In genomic region chr2:109678090-109678409, GRCm38 (mm10) we compare ENCODE assay signal across 8 mouse cellular contexts. TPM values are rescaled to one million over a fixed set of nuclear protein-coding genes. Genes with fewer than 3 reads are reported as not detected.
DNase-seq lines count a peak whose midpoint lies in the region; ATAC-seq and TF ChIP-seq lines count a peak whose summit lies in the region.

No protein-coding gene starts in this region.

- H3K9me3 ChIP-seq in ES-Bruce4 (replicated peaks; ENCODE audit: control insufficient read depth, insufficient read depth, low read length, poor library complexity, severe bottlenecking) = no peaks in the 10 kb centered on the region
- no peaks in the 10 kb centered on the region for H3K9me3 ChIP-seq in embryonic facial prominence, embryonic 10.5 days
- H3K9me3 ChIP-seq in hindbrain, embryonic 11.5 days (ENCODE audit: control insufficient read depth, low read length) = no peaks in the 10 kb centered on the region

- TF ChIP-seq EP300 in ES-Bruce4 (IDR thresholded peaks at IDR 0.05; ENCODE audit: insufficient read depth, low read depth, low read length) = peak; percentile 90; the same call in 1 of the 2 replicates

- TF ChIP-seq POLR2A in ES-Bruce4 (IDR thresholded peaks at IDR 0.05; ENCODE audit: insufficient read depth, low read length) (peak; percentile 26), myocyte (IDR thresholded peaks at IDR 0.05; ENCODE audit: insufficient read length, low read depth) (no peak)

- no peaks in the 10 kb centered on the region for H3K79me2 ChIP-seq in myocyte (ENCODE audit: control insufficient read depth, insufficient read depth)

- peak; percentile 95 for ATAC-seq in hindbrain, embryonic 11.5 days (ENCODE audit: low FRiP score)
- no peak for ATAC-seq in activated CD4-positive, CD25-positive, alpha-beta regulatory T cell, adult 4 months

- H3K4me2 ChIP-seq in hindbrain, embryonic 11.5 days (replicated peaks; ENCODE audit: low read depth, low read length) = peak overlapping the region; percentile 91
- peak overlapping the region; percentile 93 for H3K4me2 ChIP-seq in myocyte (ENCODE audit: low read depth)

- peak overlapping the region; percentile 95 for H3K27ac ChIP-seq in ES-Bruce4 (ENCODE audit: insufficient read depth, low read length)
- H3K27ac ChIP-seq in embryonic facial prominence, embryonic 10.5 days (replicated peaks) = peak overlapping the region; percentile 88
- peak overlapping the region; percentile 85 for H3K27ac ChIP-seq in hindbrain, embryonic 11.5 days (ENCODE audit: low read depth, low read length)

- DNase-seq in ZHBTc4 (ENCODE audit: low read depth, low spot score) = peak; percentile 96
- peak; percentile 89 for DNase-seq in embryonic facial prominence, embryonic 10.5 days (ENCODE audit: low spot score)
- peak; percentile 86 for DNase-seq in hindbrain, embryonic 11.5 days (ENCODE audit: low spot score)
- DNase-seq in left cerebral cortex, postnatal 36 days (ENCODE audit: low spot score in 2 of 2) = peak; percentile 85 to 86
- no peak for DNase-seq in ovary, postnatal 36 days (ENCODE audit: low spot score)

- peak overlapping the region; percentile 83 for H3K4me3 ChIP-seq in ES-Bruce4 (ENCODE audit: low read depth, low read length)
- H3K4me3 ChIP-seq in embryonic facial prominence, embryonic 10.5 days = peak overlapping the region; percentile 69
- peak overlapping the region; percentile 62 for H3K4me3 ChIP-seq in hindbrain, embryonic 11.5 days (ENCODE audit: low read depth, low read length)
- peak overlapping the region; percentile 40 for H3K4me3 ChIP-seq in myocyte

- H3K27me3 ChIP-seq in ES-Bruce4 (ENCODE audit: control insufficient read depth, insufficient read depth, low read length, poor library complexity, severe bottlenecking) = peaks cover 9% of the 10 kb centered on the region
- H3K27me3 ChIP-seq in embryonic facial prominence, embryonic 10.5 days (replicated peaks; ENCODE audit: low read depth, poor library complexity, severe bottlenecking) = peaks cover 64% of the 10 kb centered on the region
- H3K27me3 ChIP-seq in hindbrain, embryonic 11.5 days (ENCODE audit: control insufficient read depth, insufficient read depth, low read length) = peaks cover 37% of the 10 kb centered on the region
- H3K27me3 ChIP-seq in myocyte (ENCODE audit: control insufficient read depth, insufficient read depth, insufficient read length) = no peaks in the 10 kb centered on the region

- no peaks in the 10 kb centered on the region for H3K4me1 ChIP-seq in ES-Bruce4 (ENCODE audit: control insufficient read depth, insufficient read depth, low read length)
- peaks cover 39% of the 10 kb centered on the region for H3K4me1 ChIP-seq in embryonic facial prominence, embryonic 10.5 days
- no peaks in the 10 kb centered on the region; the same call in 1 of the 2 replicates for H3K4me1 ChIP-seq in hindbrain, embryonic 11.5 days (replicated peaks; ENCODE audit: control insufficient read depth, insufficient read depth, low read length)

- intact Hi-C loops in left cerebral cortex, postnatal 36 days (cut with DNase I) = loop anchor here (2.0 to 10.0 kb wide), 4 partner anchors 15 to 1711 kb away; partner anchors contain the start of genes Kif18a and Mettl15

- H3K36me3 ChIP-seq in ES-Bruce4 (ENCODE audit: control insufficient read depth, insufficient read depth, low read length, poor library complexity, severe bottlenecking) (no peaks in the 10 kb centered on the region), myocyte (ENCODE audit: control insufficient read depth, insufficient read depth) (no peaks in the 10 kb centered on the region)
- H3K36me3 ChIP-seq in embryonic facial prominence, embryonic 10.5 days (replicated peaks) = no peaks in the 10 kb centered on the region
- no peaks in the 10 kb centered on the region for H3K36me3 ChIP-seq in hindbrain, embryonic 11.5 days (ENCODE audit: control insufficient read depth, insufficient read depth, low read length)

- H3K9ac ChIP-seq in ES-Bruce4 (ENCODE audit: low read depth, poor library complexity, severe bottlenecking) = peak overlapping the region; percentile 86
- peak overlapping the region; percentile 73 for H3K9ac ChIP-seq in hindbrain, embryonic 11.5 days (ENCODE audit: low read depth, low read length)

- no peak for TF ChIP-seq CTCF in ES-Bruce4 (IDR thresholded peaks at IDR 0.05; ENCODE audit: low read depth, low read length)

- peak overlapping the region; percentile 47 for H3ac ChIP-seq in myocyte (ENCODE audit: control insufficient read depth, insufficient read length)

- 0% methylated on average over 18 of the region's 18 CpGs for WGBS in embryonic facial prominence, embryonic 10.5 days
- under 1% methylated on average over 18 of the region's 18 CpGs for WGBS in hindbrain, embryonic 11.5 days

TF ChIP-seq in myocyte, 11 proteins besides CTCF, POLR2A, EP300 and RAD21:
- TF ChIP-seq POLR2AphosphoS2 (IDR thresholded peaks at IDR 0.05; ENCODE audit: insufficient read length, low read depth) = peak; percentile 75
- TF ChIP-seq MYOG (IDR thresholded peaks at IDR 0.05; ENCODE audit: control insufficient read depth in 1 of 3, insufficient read depth in 1 of 3, insufficient read length in 2 of 3, low read depth in 2 of 3) = peak in 1 of 3 experiments; percentile 20
- TF ChIP-seq CEBPB (IDR thresholded peaks at IDR 0.05; ENCODE audit: insufficient read depth, poor library complexity, severe bottlenecking) = peak; percentile 93
- TF ChIP-seq E2F4 (IDR thresholded peaks at IDR 0.05; ENCODE audit: insufficient read depth) = no peak
- no peak for TF ChIP-seq SRF (IDR thresholded peaks at IDR 0.05; ENCODE audit: control insufficient read depth, insufficient read length, low read depth)

RNA-seq across cellular contexts. Expression of gene Bdnf, which starts 3.5 kb away (rescaled TPM):
- 1.2 and 1.5 TPM in 2 replicates for polyA plus RNA-seq in ES-Bruce4 (2011; ENCODE audit: insufficient read depth, insufficient read length, low read depth, missing spikeins)
- 3.0 and 3.4 TPM in 2 replicates for polyA plus RNA-seq in embryonic facial prominence, embryonic 10.5 days (2016; fragmentation: Nextera tagmentation; extraction: Ambion mirVana)
- 2.8 and 3.0 TPM in 2 replicates for polyA plus RNA-seq in hindbrain, embryonic 11.5 days (2014; fragmentation: Nextera tagmentation; extraction: Ambion mirVana)
- 10 to 100 TPM; 26.9 to 30.3 TPM for total RNA-seq in left cerebral cortex, postnatal 36 days (2021)
- polyA plus RNA-seq in myocyte (2012; fragmentation: generic; extraction: Trizol) = 3.3 TPM
- polyA plus RNA-seq in activated CD4-positive, CD25-positive, alpha-beta regulatory T cell, adult 4 months (2017; shearing (Covaris generic)) = under 1 TPM in 1 of 2 experiments, not detected in 1; 0.12 TPM
